Mouse (Mus musculus): ENCODE measurements around the gene Spint2. TPM values are rescaled to one million over a fixed set of nuclear protein-coding genes. Genes with fewer than 3 reads are reported as not detected.
A peak's percentile ranks its signal among the peaks of the same experiment; 100 is the strongest.

Spint2 gene
- polyA plus RNA-seq, 1 experiment from 2014 or later: 525 TPM

- Histone ChIP-seq H3K9ac (no peak overlapping the region), H3K27me3 (replicated peaks) (no peaks in the 10 kb centered on the region), H3K9me3 (no peaks in the 10 kb centered on the region), H3K27ac (no peak overlapping the region), H3K36me3 (no peaks in the 10 kb centered on the region), H3K4me2 (no peak overlapping the region), H3K4me3 (replicated peaks) (no peak overlapping the region), H3K4me1 (peaks cover 27% of the 10 kb centered on the region)
- 56% methylated on average over 4 of the region's 4 CpGs for WGBS
- ATAC-seq (ENCODE audit: insufficient read depth, low FRiP score, low read depth): no peak
Measured at GRCm38 (mm10) chr7:29266931-29267330, 14.8 kb downstream of the Spint2 start.

DNA sequence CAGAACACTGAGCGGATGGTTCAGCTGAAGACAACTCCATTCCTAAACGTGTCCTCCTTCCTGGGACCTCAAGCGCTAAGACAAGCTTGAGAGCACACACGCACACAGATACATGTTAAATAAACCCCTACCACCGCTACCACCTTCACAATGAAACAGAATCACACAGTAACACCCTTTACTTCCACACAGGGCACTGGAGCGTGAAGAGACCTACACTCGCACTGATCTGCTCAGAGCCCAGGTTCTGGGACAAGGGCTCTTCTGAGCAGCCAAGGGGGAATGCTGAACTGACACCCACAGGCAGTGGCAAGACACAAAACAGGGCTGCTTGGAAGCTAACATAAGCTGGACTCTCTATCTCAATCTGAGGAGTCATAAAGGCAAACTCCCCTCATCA is 16.1 kb downstream of the Spint2 start:
- Histone ChIP-seq H3K9me3 (no peaks in the 10 kb centered on the region), H3K27me3 (replicated peaks) (no peaks in the 10 kb centered on the region), H3K4me2 (no peak overlapping the region), H3K4me1 (peaks cover 21% of the 10 kb centered on the region; the same call in 1 of the 2 replicates), H3K9ac (no peak overlapping the region), H3K4me3 (replicated peaks) (no peak overlapping the region), H3K36me3 (no peaks in the 10 kb centered on the region), H3K27ac (no peak overlapping the region)
- ATAC-seq (ENCODE audit: insufficient read depth, low FRiP score, low read depth): no peak
- WGBS: 79% methylated on average over 7 of the region's 7 CpGs

GRCm38 (mm10) chr7:29263831-29264230 is 17.9 kb downstream of the Spint2 start:
- Histone ChIP-seq H3K4me2 (no peak overlapping the region), H3K9me3 (no peaks in the 10 kb centered on the region), H3K4me1 (peaks cover 23% of the 10 kb centered on the region; the same call in 1 of the 2 replicates), H3K27me3 (replicated peaks) (no peaks in the 10 kb centered on the region), H3K27ac (no peak overlapping the region), H3K9ac (no peak overlapping the region), H3K4me3 (replicated peaks) (no peak overlapping the region), H3K36me3 (0 out of 2 replicates have a peak, but pooled peaks cover 4% of the 10 kb centered on the region)
- no peak for ATAC-seq (ENCODE audit: insufficient read depth, low FRiP score, low read depth)
- 84% methylated on average over 3 of the region's 3 CpGs for WGBS

GRCm38 (mm10) chr7:29262151-29262550 is 19.6 kb downstream of the Spint2 start:
- ATAC-seq (ENCODE audit: insufficient read depth, low FRiP score, low read depth): no peak
- Histone ChIP-seq H3K4me2 (no peak overlapping the region), H3K9ac (no peak overlapping the region), H3K9me3 (no peaks in the 10 kb centered on the region), H3K4me1 (peaks cover 23% of the 10 kb centered on the region; the same call in 1 of the 2 replicates), H3K36me3 (0 out of 2 replicates have a peak, but pooled peaks cover 4% of the 10 kb centered on the region), H3K27ac (no peak overlapping the region), H3K27me3 (replicated peaks) (no peaks in the 10 kb centered on the region), H3K4me3 (replicated peaks) (no peak overlapping the region)
- 78% methylated on average over 6 of the region's 6 CpGs for WGBS

DNA sequence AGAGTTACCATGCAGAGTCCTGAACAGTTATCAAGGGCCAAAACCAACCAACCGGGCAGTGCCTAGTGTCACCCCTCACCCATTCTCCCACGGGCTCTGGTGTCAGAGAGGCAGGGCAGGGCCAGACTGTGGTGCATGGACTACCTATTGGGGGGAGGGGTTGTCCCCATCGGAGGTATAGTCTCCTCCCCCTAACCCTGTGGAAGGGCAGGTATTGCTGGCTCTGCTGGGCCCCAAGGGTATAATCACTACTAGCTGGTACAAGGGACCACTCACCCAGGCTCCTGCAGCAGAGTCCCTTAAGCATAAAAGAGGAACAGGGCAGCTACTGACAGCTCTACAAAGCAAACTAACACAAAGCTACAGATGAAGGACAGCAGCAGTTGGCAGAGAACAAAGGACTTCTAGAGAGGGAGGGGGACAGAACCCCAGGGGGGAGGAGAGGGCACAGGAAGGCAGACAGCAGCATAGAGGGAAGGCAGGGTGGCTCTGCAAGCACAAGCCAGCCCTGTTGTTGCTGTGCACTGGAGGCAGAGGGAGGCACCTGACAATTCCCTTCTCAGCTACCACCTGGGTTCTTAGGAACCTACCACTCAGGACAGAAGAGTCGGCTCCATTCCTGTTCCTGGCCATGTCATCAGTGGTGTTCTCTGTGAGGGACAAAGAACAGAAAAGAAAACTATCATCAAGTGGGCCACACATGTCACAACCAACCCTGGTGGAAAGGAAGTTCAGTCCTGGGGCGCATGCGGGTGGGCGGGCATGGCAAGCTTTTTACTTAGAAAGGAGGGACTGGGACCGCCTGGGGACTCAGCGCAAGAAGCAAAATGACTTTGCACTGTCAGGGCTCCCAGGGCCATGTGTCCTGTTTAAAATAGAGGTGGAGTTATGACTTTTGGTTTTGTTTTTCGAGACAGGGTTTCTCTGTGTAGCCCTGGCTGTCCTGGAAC is 21.7 kb downstream of the Spint2 start:
- ATAC-seq (ENCODE audit: insufficient read depth, low FRiP score, low read depth): no peak
- peaks cover 14% of the 10 kb centered on the region for H3K4me1 ChIP-seq
- WGBS: 82% methylated on average over 10 of the region's 10 CpGs

GRCm38 (mm10) chr7:29257368-29257767 is 24.3 kb downstream of the Spint2 start:
- Histone ChIP-seq H3K4me2 (no peak overlapping the region), H3K36me3 (0 out of 2 replicates have a peak, but pooled peaks cover 4% of the 10 kb centered on the region), H3K4me3 (replicated peaks) (no peak overlapping the region), H3K27ac (no peak overlapping the region), H3K4me1 (peaks cover 12% of the 10 kb centered on the region), H3K9me3 (no peaks in the 10 kb centered on the region), H3K9ac (no peak overlapping the region), H3K27me3 (replicated peaks) (no peaks in the 10 kb centered on the region; the same call in 1 of the 2 replicates)
- WGBS: 81% methylated on average over 1 of the region's 1 CpGs
- no peak for ATAC-seq (ENCODE audit: insufficient read depth, low FRiP score, low read depth)

More for the DNA sequence above, 21.7 kb downstream of the Spint2 start:
- no peak overlapping the region for H3K4me2 ChIP-seq
- H3K27ac ChIP-seq: no peak overlapping the region
- H3K9ac ChIP-seq: no peak overlapping the region
- H3K9me3 ChIP-seq: no peaks in the 10 kb centered on the region
- 0 out of 2 replicates have a peak, but pooled peaks cover 4% of the 10 kb centered on the region for H3K36me3 ChIP-seq
- H3K4me3 ChIP-seq (replicated peaks): no peak overlapping the region
- no peaks in the 10 kb centered on the region; the same call in 1 of the 2 replicates for H3K27me3 ChIP-seq (replicated peaks)

- Histone ChIP-seq H3K9me3 (no peaks in the 10 kb centered on the region), H3K27me3 (replicated peaks) (no peaks in the 10 kb centered on the region; the same call in 1 of the 2 replicates), H3K36me3 (0 out of 2 replicates have a peak, but pooled peaks cover 4% of the 10 kb centered on the region), H3K4me3 (replicated peaks) (no peak overlapping the region), H3K9ac (no peak overlapping the region), H3K27ac (no peak overlapping the region), H3K4me1 (peaks cover 7% of the 10 kb centered on the region), H3K4me2 (no peak overlapping the region)
- WGBS: 82% methylated on average over 4 of the region's 4 CpGs
- ATAC-seq (ENCODE audit: insufficient read depth, low FRiP score, low read depth): no peak
Measured at GRCm38 (mm10) chr7:29255875-29256274, 25.8 kb downstream of the Spint2 start.

DNA sequence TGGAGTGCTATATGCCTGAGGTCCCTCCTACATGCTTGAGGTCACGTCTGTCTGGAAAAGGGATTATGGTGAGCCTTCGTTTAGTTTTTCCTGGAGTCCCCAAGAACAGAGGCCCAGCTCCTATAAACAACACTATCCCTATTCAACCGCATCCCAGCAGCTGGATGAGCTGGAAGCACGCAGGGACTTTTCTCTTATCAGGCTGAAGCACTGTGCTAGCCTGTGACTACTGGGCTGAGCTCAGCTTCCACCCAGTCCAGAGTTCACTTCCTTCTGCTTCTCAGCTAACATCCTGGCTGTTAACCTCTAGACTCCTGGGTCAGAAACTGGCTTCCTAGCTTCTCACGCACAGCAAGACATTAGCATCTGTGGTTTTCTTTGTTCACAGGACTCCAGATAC is 27.9 kb downstream of the Spint2 start:
- no peak for ATAC-seq (ENCODE audit: insufficient read depth, low FRiP score, low read depth)
- no peak overlapping the region for H3K9ac ChIP-seq
- no peak overlapping the region for H3K4me3 ChIP-seq (replicated peaks)

GRCm38 (mm10) chr7:29251166-29251565 is 30.5 kb downstream of the Spint2 start:
- no peak overlapping the region for H3K4me2 ChIP-seq
- H3K36me3 ChIP-seq: no peaks in the 10 kb centered on the region; the same call in 1 of the 2 replicates
- H3K27ac ChIP-seq: peak overlapping the region; percentile 40
- H3K9ac ChIP-seq: no peak overlapping the region
- peak; percentile 40; the same call in 1 of the 2 replicates for ATAC-seq (ENCODE audit: insufficient read depth, low FRiP score, low read depth)
- no peaks in the 10 kb centered on the region for H3K9me3 ChIP-seq
- peaks cover 27% of the 10 kb centered on the region for H3K4me1 ChIP-seq
- no peaks in the 10 kb centered on the region; the same call in 1 of the 2 replicates for H3K27me3 ChIP-seq (replicated peaks)
- no peak overlapping the region for H3K4me3 ChIP-seq (replicated peaks)
- WGBS: 53% methylated on average over 3 of the region's 3 CpGs

More for the DNA sequence above, 27.9 kb downstream of the Spint2 start:
- no peaks in the 10 kb centered on the region; the same call in 1 of the 2 replicates for H3K27me3 ChIP-seq (replicated peaks)
- H3K4me2 ChIP-seq: no peak overlapping the region
- peak overlapping the region; percentile 23; the same call in 1 of the 2 replicates for H3K27ac ChIP-seq
- H3K4me1 ChIP-seq: peaks cover 3% of the 10 kb centered on the region
- WGBS: 27% methylated on average over 5 of the region's 5 CpGs
- no peaks in the 10 kb centered on the region for H3K36me3 ChIP-seq
- no peaks in the 10 kb centered on the region for H3K9me3 ChIP-seq

- H3K36me3 ChIP-seq: peaks cover 13% of the 10 kb centered on the region; the same call in 1 of the 2 replicates
- H3K9me3 ChIP-seq: no peaks in the 10 kb centered on the region
- H3K4me2 ChIP-seq: peak within 1 kb of the TSS; percentile 55
- peak within 1 kb of the TSS; percentile 39 for H3K4me3 ChIP-seq (replicated peaks)
- no peaks in the 10 kb centered on the region; the same call in 1 of the 2 replicates for H3K27me3 ChIP-seq (replicated peaks)
- peaks cover 29% of the 10 kb centered on the region for H3K4me1 ChIP-seq
- peak within 1 kb of the TSS; percentile 81 for H3K27ac ChIP-seq
- ATAC-seq (ENCODE audit: insufficient read depth, low FRiP score, low read depth): peak; percentile 73
- WGBS: 29% methylated on average over 20 of the region's 20 CpGs
- peak within 1 kb of the TSS; percentile 37; the same call in 1 of the 2 replicates for H3K9ac ChIP-seq
Measured at GRCm38 (mm10) chr7:29248261-29248841, 33.4 kb downstream of the Spint2 start, which contains the start of gene 2200002D01Rik. Gene 2200002D01Rik (minus strand): TSS chr7:29248466.

DNA sequence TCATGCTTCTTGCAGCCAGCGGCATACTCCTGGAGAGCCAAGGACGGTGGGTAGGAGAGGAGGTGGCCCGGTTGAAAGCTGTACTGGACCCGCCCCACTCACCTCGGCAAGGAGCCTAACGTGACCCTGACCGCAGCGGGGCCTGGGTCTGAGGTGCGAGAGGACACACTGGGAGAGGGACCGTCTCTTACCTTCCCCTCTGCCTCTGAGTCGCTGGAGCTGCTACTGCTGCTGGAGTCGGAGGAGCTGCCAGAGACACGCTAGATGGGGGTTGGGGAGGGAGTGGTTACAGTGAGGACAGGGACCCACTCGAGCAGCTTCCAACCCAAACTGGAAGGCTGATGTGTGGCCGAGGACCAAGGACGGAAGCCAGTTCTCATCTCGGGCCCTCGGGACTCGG is 34.0 kb downstream of the Spint2 start:
- WGBS: 22% methylated on average over 19 of the region's 19 CpGs
- no peaks in the 10 kb centered on the region; the same call in 1 of the 2 replicates for H3K27me3 ChIP-seq (replicated peaks)
- ATAC-seq (ENCODE audit: insufficient read depth, low FRiP score, low read depth): no peak

More for the DNA sequence above, 34.0 kb downstream of the Spint2 start:
- Histone ChIP-seq H3K4me2 (peak overlapping the region; percentile 55), H3K4me1 (peaks cover 29% of the 10 kb centered on the region), H3K4me3 (replicated peaks) (peak overlapping the region; percentile 39), H3K9ac (peak overlapping the region; percentile 37; the same call in 1 of the 2 replicates), H3K36me3 (peaks cover 13% of the 10 kb centered on the region; the same call in 1 of the 2 replicates), H3K27ac (peak overlapping the region; percentile 81), H3K9me3 (no peaks in the 10 kb centered on the region)

Measured in stomach, embryonic 15.5 days (tissue).